Mouse (Mus musculus): Measurements from ENCODE around the gene Med1.
"Not testable (repeated sequence)": the region's sequence is repeated elsewhere in the genome, so short reads cannot be mapped to it uniquely, and the experiment has no call there.

The Med1 gene

GRCm38 (mm10) chr11:98192901-98193805 lies at the start of gene Med1:
TSS of gene Med1 (minus strand) at chr11:98193293.
- DNase-seq, result peak; percentile 88 to 92

- no peak for DNase-seq
Measured at GRCm38 (mm10) chr11:98238995-98239394, 45.9 kb upstream of the Med1 start.

GRCm38 (mm10) chr11:98238416-98238815 lies 45.3 kb upstream of the Med1 start:
- DNase-seq, result no peak

- DNase-seq, result no peak
Measured at GRCm38 (mm10) chr11:98226349-98226748, 33.3 kb upstream of the Med1 start.

- DNase-seq, result no peak
Measured at GRCm38 (mm10) chr11:98213311-98213710, 20.2 kb upstream of the Med1 start.

- DNase-seq, result not testable (repeated sequence)
Measured at GRCm38 (mm10) chr11:98209661-98210060, 16.6 kb upstream of the Med1 start.

- DNase-seq, result not testable (repeated sequence)
Measured at GRCm38 (mm10) chr11:98206281-98206680, 13.2 kb upstream of the Med1 start.

GRCm38 (mm10) chr11:98205463-98205862 lies 12.4 kb upstream of the Med1 start:
- no peak for DNase-seq

- DNase-seq, result peak; percentile 7 to 23
Measured at GRCm38 (mm10) chr11:98203931-98204421, 10.9 kb upstream of the Med1 start.

- DNase-seq, result no peak
Measured at GRCm38 (mm10) chr11:98203351-98203911, 10.3 kb upstream of the Med1 start.

- DNase-seq, result peak; percentile 95 to 96
Measured at GRCm38 (mm10) chr11:98202641-98203350, 9.7 kb upstream of the Med1 start, which contains the start of gene Cdk12. TSS of gene Cdk12 (plus strand) at chr11:98203059.

GRCm38 (mm10) chr11:98201791-98202640 lies 8.9 kb upstream of the Med1 start:
- DNase-seq, result peak; percentile 46 to 47

- DNase-seq, result no peak
Measured at GRCm38 (mm10) chr11:98190820-98191219, 2.3 kb downstream of the Med1 start.

- DNase-seq, result no peak
Measured at GRCm38 (mm10) chr11:98187640-98188395, 5.3 kb downstream of the Med1 start.

GRCm38 (mm10) chr11:98182149-98182548 lies 10.9 kb downstream of the Med1 start:
- DNase-seq, result not testable (repeated sequence)

GRCm38 (mm10) chr11:98168400-98168799 lies 24.7 kb downstream of the Med1 start:
- DNase-seq, result no peak

GRCm38 (mm10) chr11:98155094-98155493 lies 38.0 kb downstream of the Med1 start:
- no peak for DNase-seq

- no peak for DNase-seq
Measured at GRCm38 (mm10) chr11:98150625-98151156, 42.4 kb downstream of the Med1 start.

GRCm38 (mm10) chr11:98149786-98150624 lies 43.1 kb downstream of the Med1 start, which contains the start of gene Fbxl20:
TSS of gene Fbxl20 (minus strand) at chr11:98150403.
- peak; percentile 84 to 90 for DNase-seq

- DNase-seq, result peak; percentile 91 to 92
Measured at GRCm38 (mm10) chr11:98149304-98149750, 43.8 kb downstream of the Med1 start.
